Mouse (Mus musculus): ENCODE measurements around the gene Tnp1. TPM values are rescaled to one million over a fixed set of nuclear protein-coding genes. Genes with fewer than 3 reads are reported as not detected.

Tnp1 gene
- polyA plus RNA-seq, 1 experiment from 2014 or later = not detected

GRCm38 (mm10) chr1:73046896-73047672, 31.4 kb upstream of the Tnp1 start:
- Histone ChIP-seq H3K36me3 (replicated peaks; ENCODE audit: control insufficient read depth, insufficient read depth) (no peaks in the 10 kb centered on the region), H3K4me1 (replicated peaks; ENCODE audit: control insufficient read depth, insufficient read depth, low read length) (no peaks in the 10 kb centered on the region), H3K27me3 (ENCODE audit: control insufficient read depth, insufficient read depth, low read length) (no peaks in the 10 kb centered on the region), H3K4me3 (replicated peaks; ENCODE audit: low read length) (no peak overlapping the region), H3K9me3 (ENCODE audit: control insufficient read depth, low read length) (no peaks in the 10 kb centered on the region), H3K27ac (no peak overlapping the region), H3K4me2 (replicated peaks) (no peak overlapping the region), H3K9ac (no peak overlapping the region)
- ATAC-seq (ENCODE audit: low FRiP score) = no peak
- DNase-seq (ENCODE audit: low spot score) = no peak
- WGBS = 94% methylated on average over 5 of the region's 6 CpGs

GRCm38 (mm10) chr1:73045948-73046685, 30.4 kb upstream of the Tnp1 start:
- no peak for ATAC-seq (ENCODE audit: low FRiP score)
- Histone ChIP-seq H3K9me3 (ENCODE audit: control insufficient read depth, low read length) (no peaks in the 10 kb centered on the region), H3K36me3 (replicated peaks; ENCODE audit: control insufficient read depth, insufficient read depth) (no peaks in the 10 kb centered on the region), H3K4me1 (replicated peaks; ENCODE audit: control insufficient read depth, insufficient read depth, low read length) (no peaks in the 10 kb centered on the region), H3K4me2 (replicated peaks) (no peak overlapping the region), H3K27me3 (ENCODE audit: control insufficient read depth, insufficient read depth, low read length) (no peaks in the 10 kb centered on the region), H3K27ac (no peak overlapping the region), H3K4me3 (replicated peaks; ENCODE audit: low read length) (no peak overlapping the region), H3K9ac (no peak overlapping the region)
- DNase-seq (ENCODE audit: low spot score) = no peak
- 24% methylated on average over 9 of the region's 9 CpGs for WGBS

- no peak overlapping the region for H3K4me3 ChIP-seq (replicated peaks; ENCODE audit: low read length)
- H3K27me3 ChIP-seq (ENCODE audit: control insufficient read depth, insufficient read depth, low read length) = no peaks in the 10 kb centered on the region
- 97% methylated on average over 10 of the region's 10 CpGs for WGBS
- ATAC-seq (ENCODE audit: low FRiP score) (no peak), DNase-seq (ENCODE audit: low spot score) (no peak)
- no peaks in the 10 kb centered on the region for H3K9me3 ChIP-seq (ENCODE audit: control insufficient read depth, low read length)
- H3K36me3 ChIP-seq (replicated peaks; ENCODE audit: control insufficient read depth, insufficient read depth) = no peaks in the 10 kb centered on the region
- H3K9ac ChIP-seq = no peak overlapping the region
- H3K4me2 ChIP-seq (replicated peaks) = no peak overlapping the region
- no peaks in the 10 kb centered on the region for H3K4me1 ChIP-seq (replicated peaks; ENCODE audit: control insufficient read depth, insufficient read depth, low read length)
- H3K27ac ChIP-seq = no peak overlapping the region
Observed at GRCm38 (mm10) chr1:73043671-73044070, 28.0 kb upstream of the Tnp1 start.

- no peaks in the 10 kb centered on the region for H3K36me3 ChIP-seq (replicated peaks; ENCODE audit: control insufficient read depth, insufficient read depth)
- no peaks in the 10 kb centered on the region for H3K9me3 ChIP-seq (ENCODE audit: control insufficient read depth, low read length)
- no peak for ATAC-seq (ENCODE audit: low FRiP score)
- no peaks in the 10 kb centered on the region for H3K27me3 ChIP-seq (ENCODE audit: control insufficient read depth, insufficient read depth, low read length)
- no peak for DNase-seq (ENCODE audit: low spot score)
- H3K27ac ChIP-seq = no peak overlapping the region
- H3K4me2 ChIP-seq (replicated peaks) = no peak overlapping the region
- no peak overlapping the region for H3K4me3 ChIP-seq (replicated peaks; ENCODE audit: low read length)
- 0 out of 2 replicates have a peak, but pooled peaks cover 3% of the 10 kb centered on the region for H3K4me1 ChIP-seq (replicated peaks; ENCODE audit: control insufficient read depth, insufficient read depth, low read length)
- WGBS = 87% methylated on average over 3 of the region's 3 CpGs
- H3K9ac ChIP-seq = no peak overlapping the region
Observed at GRCm38 (mm10) chr1:73040691-73041425, 25.1 kb upstream of the Tnp1 start.

- Histone ChIP-seq H3K36me3 (replicated peaks; ENCODE audit: control insufficient read depth, insufficient read depth) (no peaks in the 10 kb centered on the region), H3K9ac (no peak overlapping the region), H3K4me1 (replicated peaks; ENCODE audit: control insufficient read depth, insufficient read depth, low read length) (0 out of 2 replicates have a peak, but pooled peaks cover 3% of the 10 kb centered on the region), H3K4me3 (replicated peaks; ENCODE audit: low read length) (no peak overlapping the region), H3K27me3 (ENCODE audit: control insufficient read depth, insufficient read depth, low read length) (no peaks in the 10 kb centered on the region), H3K4me2 (replicated peaks) (no peak overlapping the region), H3K27ac (no peak overlapping the region), H3K9me3 (ENCODE audit: control insufficient read depth, low read length) (no peaks in the 10 kb centered on the region)
- 71% methylated on average over 3 of the region's 3 CpGs for WGBS
- ATAC-seq (ENCODE audit: low FRiP score) = no peak
- DNase-seq (ENCODE audit: low spot score) = no peak
Observed at GRCm38 (mm10) chr1:73038532-73038931, 22.8 kb upstream of the Tnp1 start.

- Histone ChIP-seq H3K27ac (no peak overlapping the region), H3K9me3 (ENCODE audit: control insufficient read depth, low read length) (no peaks in the 10 kb centered on the region), H3K36me3 (replicated peaks; ENCODE audit: control insufficient read depth, insufficient read depth) (no peaks in the 10 kb centered on the region), H3K9ac (no peak overlapping the region), H3K4me1 (replicated peaks; ENCODE audit: control insufficient read depth, insufficient read depth, low read length) (0 out of 2 replicates have a peak, but pooled peaks cover 3% of the 10 kb centered on the region), H3K4me3 (replicated peaks; ENCODE audit: low read length) (no peak overlapping the region), H3K4me2 (replicated peaks) (no peak overlapping the region), H3K27me3 (ENCODE audit: control insufficient read depth, insufficient read depth, low read length) (no peaks in the 10 kb centered on the region)
- 41% methylated on average over 3 of the region's 3 CpGs for WGBS
- no peak for DNase-seq (ENCODE audit: low spot score)
- no peak for ATAC-seq (ENCODE audit: low FRiP score)
Observed at GRCm38 (mm10) chr1:73036536-73036935, 20.8 kb upstream of the Tnp1 start.

GRCm38 (mm10) chr1:73035726-73036125, 20.0 kb upstream of the Tnp1 start:
- 90% methylated on average over 3 of the region's 3 CpGs for WGBS
- H3K36me3 ChIP-seq (replicated peaks; ENCODE audit: control insufficient read depth, insufficient read depth) = no peaks in the 10 kb centered on the region
- no peaks in the 10 kb centered on the region for H3K9me3 ChIP-seq (ENCODE audit: control insufficient read depth, low read length)
- no peak overlapping the region for H3K9ac ChIP-seq
- no peak overlapping the region for H3K27ac ChIP-seq
- H3K27me3 ChIP-seq (ENCODE audit: control insufficient read depth, insufficient read depth, low read length) = no peaks in the 10 kb centered on the region
- no peak overlapping the region for H3K4me2 ChIP-seq (replicated peaks)
- no peak for ATAC-seq (ENCODE audit: low FRiP score)
- DNase-seq (ENCODE audit: low spot score) = no peak
- no peak overlapping the region for H3K4me3 ChIP-seq (replicated peaks; ENCODE audit: low read length)
- H3K4me1 ChIP-seq (replicated peaks; ENCODE audit: control insufficient read depth, insufficient read depth, low read length) = 0 out of 2 replicates have a peak, but pooled peaks cover 3% of the 10 kb centered on the region

GRCm38 (mm10) chr1:73032491-73032890, 16.8 kb upstream of the Tnp1 start:
- H3K9me3 ChIP-seq (ENCODE audit: control insufficient read depth, low read length) = no peaks in the 10 kb centered on the region
- 0 out of 2 replicates have a peak, but pooled peaks cover 3% of the 10 kb centered on the region for H3K4me1 ChIP-seq (replicated peaks; ENCODE audit: control insufficient read depth, insufficient read depth, low read length)
- WGBS = 87% methylated on average over 5 of the region's 5 CpGs
- no peaks in the 10 kb centered on the region for H3K27me3 ChIP-seq (ENCODE audit: control insufficient read depth, insufficient read depth, low read length)
- no peak overlapping the region for H3K9ac ChIP-seq
- no peak overlapping the region for H3K4me3 ChIP-seq (replicated peaks; ENCODE audit: low read length)
- H3K4me2 ChIP-seq (replicated peaks) = no peak overlapping the region
- no peaks in the 10 kb centered on the region for H3K36me3 ChIP-seq (replicated peaks; ENCODE audit: control insufficient read depth, insufficient read depth)
- ATAC-seq (ENCODE audit: low FRiP score) = no peak
- no peak overlapping the region for H3K27ac ChIP-seq
- no peak for DNase-seq (ENCODE audit: low spot score)

- Histone ChIP-seq H3K9me3 (ENCODE audit: control insufficient read depth, low read length) (no peaks in the 10 kb centered on the region), H3K4me3 (replicated peaks; ENCODE audit: low read length) (no peak overlapping the region), H3K4me2 (replicated peaks) (no peak overlapping the region), H3K27ac (no peak overlapping the region), H3K4me1 (replicated peaks; ENCODE audit: control insufficient read depth, insufficient read depth, low read length) (no peaks in the 10 kb centered on the region), H3K36me3 (replicated peaks; ENCODE audit: control insufficient read depth, insufficient read depth) (no peaks in the 10 kb centered on the region), H3K9ac (no peak overlapping the region), H3K27me3 (ENCODE audit: control insufficient read depth, insufficient read depth, low read length) (no peaks in the 10 kb centered on the region)
- ATAC-seq (ENCODE audit: low FRiP score) (no peak), DNase-seq (ENCODE audit: low spot score) (no peak)
- 84% methylated on average over 6 of the region's 6 CpGs for WGBS
Observed at GRCm38 (mm10) chr1:73028741-73029140, 13.0 kb upstream of the Tnp1 start.

All from hindbrain, embryonic 14.5 days (tissue).